Mouse (Mus musculus) liver, embryonic 12.5 days (tissue): ENCODE measurements at regions not wholly inside any gene's neighbourhood (a gene's known extent, or its start where the extent isn't known, plus 50 kb on each side); places are given as distances from the start of the nearest gene placed in this dataset.

ENCODE experiments used
- ATAC-seq: fragments of 200-750 bp; cut with Nextera tagmentation; 2 replicates; pipeline ENCODE4 v1.8.0; 2017; ENCODE audit warnings: moderate number of reproducible peaks, mild to moderate bottlenecking, moderate library complexity
- H3K27ac ChIP-seq: fragments of 300-500 bp; sonication (generic); 2 replicates; pipeline ENCODE4 v1.5.1; 2016; ENCODE audit warnings: mild to moderate bottlenecking
- H3K27me3 ChIP-seq: fragments of 300-500 bp; sonication (generic); replicated peaks from 2 replicates; pipeline ENCODE4 v1.6.1; 2016; ENCODE audit warnings: mild to moderate bottlenecking, moderate library complexity
- H3K36me3 ChIP-seq: fragments of 300-500 bp; sonication (generic); 2 replicates; pipeline ENCODE4 v1.6.1; 2016; ENCODE audit warnings: mild to moderate bottlenecking, moderate library complexity
- H3K4me1 ChIP-seq: fragments of 300-500 bp; sonication (generic); 2 replicates; pipeline ENCODE4 v1.6.1; 2016
- H3K4me2 ChIP-seq: fragments of 300-500 bp; sonication (generic); 2 replicates; pipeline ENCODE4 v1.6.1; 2016; ENCODE audit warnings: mild to moderate bottlenecking, moderate library complexity
- H3K4me3 ChIP-seq: fragments of 300-500 bp; sonication (generic); 2 replicates; pipeline ENCODE4 v1.5.1; 2016; ENCODE audit warnings: mild to moderate bottlenecking, moderate library complexity
- H3K9ac ChIP-seq: fragments of 300-500 bp; sonication (generic); 2 replicates; pipeline ENCODE4 v1.6.1; 2016; ENCODE audit warnings: mild to moderate bottlenecking, moderate library complexity
- H3K9me3 ChIP-seq: fragments of 300-500 bp; sonication (generic); replicated peaks from 2 replicates; pipeline ENCODE4 v1.6.1; 2016; ENCODE audit warnings: mild to moderate bottlenecking, moderate library complexity
- WGBS: fragments of 180-500 bp; shearing (Covaris S2); methylation state at CpG from one replicate; pipeline ENCODE4 v1.1.7; 2016; ENCODE audit not compliant: insufficient replicate concordance; 5-methylcytosine and 5-hydroxymethylcytosine counted together

DNA sequence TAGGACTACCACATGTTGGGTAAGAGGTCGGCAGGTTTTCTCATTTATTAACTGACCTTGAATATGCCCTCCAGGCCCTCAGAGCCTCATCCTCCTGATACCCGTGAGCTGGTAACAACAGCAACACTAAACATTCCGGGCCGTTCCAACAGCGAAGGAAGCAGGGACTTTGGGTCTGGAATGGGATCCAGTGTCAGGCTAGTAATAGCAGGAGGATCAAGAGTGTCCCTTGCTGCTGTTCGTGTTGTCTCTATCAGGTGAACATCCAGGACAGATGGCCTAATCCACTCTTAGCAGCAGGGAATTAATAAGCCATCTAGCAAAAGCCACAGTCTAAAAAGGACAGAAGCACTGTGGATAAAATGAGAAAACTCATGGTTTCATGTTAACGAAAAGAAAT is 106.7 kb downstream of the Cpeb2 start:
- Histone ChIP-seq H3K9me3 (no peaks in the 10 kb centered on the region), H3K4me3 (no peak overlapping the region), H3K36me3 (no peaks in the 10 kb centered on the region), H3K4me1 (no peaks in the 10 kb centered on the region), H3K9ac (no peak overlapping the region), H3K27ac (no peak overlapping the region), H3K4me2 (no peak overlapping the region), H3K27me3 (no peaks in the 10 kb centered on the region)
- WGBS: 73% methylated on average over 7 of the region's 7 CpGs
- ATAC-seq: no peak

GRCm38 (mm10) chr5:43341475-43341874 is 108.5 kb downstream of the Cpeb2 start:
- no peak for ATAC-seq
- no peak overlapping the region for H3K4me2 ChIP-seq
- H3K36me3 ChIP-seq: no peaks in the 10 kb centered on the region
- no peaks in the 10 kb centered on the region for H3K27me3 ChIP-seq
- no peaks in the 10 kb centered on the region for H3K4me1 ChIP-seq
- H3K9me3 ChIP-seq: no peaks in the 10 kb centered on the region
- H3K9ac ChIP-seq: no peak overlapping the region
- WGBS: 66% methylated on average over 2 of the region's 2 CpGs
- H3K4me3 ChIP-seq: no peak overlapping the region
- no peak overlapping the region for H3K27ac ChIP-seq

GRCm38 (mm10) chr5:43344441-43344840 is 111.5 kb downstream of the Cpeb2 start:
- H3K36me3 ChIP-seq: no peaks in the 10 kb centered on the region
- 61% methylated on average over 1 of the region's 1 CpGs for WGBS
- H3K9me3 ChIP-seq: no peaks in the 10 kb centered on the region
- H3K4me1 ChIP-seq: no peaks in the 10 kb centered on the region
- H3K27me3 ChIP-seq: no peaks in the 10 kb centered on the region
- H3K4me3 ChIP-seq: no peak overlapping the region
- no peak for ATAC-seq
- no peak overlapping the region for H3K27ac ChIP-seq
- H3K4me2 ChIP-seq: no peak overlapping the region
- no peak overlapping the region for H3K9ac ChIP-seq

GRCm38 (mm10) chr5:43350987-43351386 is 118.0 kb downstream of the Cpeb2 start:
- Histone ChIP-seq H3K27ac (no peak overlapping the region), H3K36me3 (no peaks in the 10 kb centered on the region), H3K4me1 (peaks cover 18% of the 10 kb centered on the region), H3K4me2 (no peak overlapping the region), H3K9ac (no peak overlapping the region), H3K9me3 (no peaks in the 10 kb centered on the region), H3K4me3 (no peak overlapping the region), H3K27me3 (no peaks in the 10 kb centered on the region)
- ATAC-seq: no peak
- 57% methylated on average over 2 of the region's 2 CpGs for WGBS

DNA sequence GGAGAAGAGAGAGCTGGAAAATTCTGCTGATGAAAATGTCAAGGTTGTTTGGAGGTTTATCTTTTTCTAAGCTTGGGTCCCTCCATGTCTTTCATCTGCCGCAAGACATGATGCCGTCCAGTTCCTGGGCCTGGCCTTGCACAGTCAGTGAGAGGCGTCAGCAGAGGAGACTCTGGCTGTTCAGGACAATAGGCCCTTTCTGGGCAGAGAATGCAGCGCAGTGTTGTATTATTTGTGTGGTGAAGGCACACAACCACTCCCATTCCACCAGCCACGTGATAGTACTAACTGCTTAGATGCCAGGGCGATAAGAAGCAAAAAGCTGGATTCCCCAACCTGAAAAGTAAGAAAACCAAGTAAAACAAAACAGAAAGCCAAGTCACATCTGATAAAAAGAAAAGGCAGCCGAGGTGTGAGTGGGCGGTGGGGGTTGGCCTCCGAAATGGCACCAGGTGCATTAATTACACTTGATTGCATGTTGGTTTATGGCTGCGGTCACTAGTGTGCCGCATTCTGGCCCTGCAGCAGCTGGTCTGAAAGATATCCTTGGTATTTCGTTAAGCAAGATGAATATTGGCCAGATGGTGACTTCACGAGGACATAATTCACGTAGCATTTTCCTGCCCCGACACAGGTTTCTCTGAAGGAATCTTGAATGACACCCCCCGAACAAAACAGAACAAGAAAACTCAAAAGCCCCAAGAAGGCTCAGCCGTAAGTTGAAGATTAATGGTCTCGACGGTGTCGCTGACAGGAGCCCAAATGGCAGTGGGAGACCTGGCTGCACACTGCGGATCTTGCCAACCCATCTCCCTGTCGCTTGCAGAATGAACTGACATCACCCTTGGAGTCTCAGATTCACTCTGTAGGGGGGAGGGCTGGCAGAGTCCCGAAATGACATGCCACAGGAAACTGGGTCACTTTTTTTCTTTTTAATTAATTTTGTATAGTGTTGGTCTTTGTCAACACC is 120.3 kb downstream of the Cpeb2 start:
- WGBS: 73% methylated on average over 23 of the region's 23 CpGs
- no peak overlapping the region for H3K9ac ChIP-seq
- H3K4me2 ChIP-seq: no peak overlapping the region
- H3K4me3 ChIP-seq: no peak overlapping the region
- peaks cover 18% of the 10 kb centered on the region for H3K4me1 ChIP-seq
- no peak overlapping the region for H3K27ac ChIP-seq
- no peaks in the 10 kb centered on the region for H3K27me3 ChIP-seq
- no peaks in the 10 kb centered on the region for H3K9me3 ChIP-seq
- ATAC-seq: no peak
- H3K36me3 ChIP-seq: no peaks in the 10 kb centered on the region

DNA sequence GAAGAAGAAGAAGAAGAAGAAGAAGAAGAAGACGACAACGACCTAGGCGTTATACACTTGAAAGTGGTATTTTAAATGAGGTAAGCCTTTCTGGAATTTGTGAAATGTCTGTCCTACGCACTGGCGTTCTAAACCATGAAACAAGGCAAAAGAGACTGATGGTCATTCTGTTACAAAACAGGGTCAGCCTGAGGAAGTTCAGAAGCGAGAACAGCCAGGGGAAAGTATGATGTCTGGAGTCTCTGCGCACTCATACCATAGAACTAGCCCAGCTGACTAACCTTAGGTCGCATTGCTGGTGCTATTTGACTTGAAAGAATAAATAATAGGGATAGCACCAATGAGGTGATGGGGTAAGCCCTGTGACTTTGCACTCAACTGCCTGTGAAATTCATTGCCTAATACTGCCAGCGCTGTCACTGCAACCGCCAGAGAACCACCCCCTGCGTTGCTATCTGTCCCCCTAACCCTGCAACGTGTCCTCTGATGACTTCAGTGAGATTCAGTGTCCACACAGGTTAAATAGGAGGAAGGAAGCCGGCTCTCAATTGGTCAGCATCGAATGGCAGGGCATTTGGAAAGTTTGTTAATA is 121.5 kb downstream of the Cpeb2 start:
- 35% methylated on average over 14 of the region's 14 CpGs for WGBS
- Histone ChIP-seq H3K4me2 (peak overlapping the region; percentile 85), H3K27ac (peak overlapping the region; percentile 73; the same call in 1 of the 2 replicates), H3K27me3 (no peaks in the 10 kb centered on the region), H3K4me1 (peaks cover 18% of the 10 kb centered on the region), H3K36me3 (no peaks in the 10 kb centered on the region), H3K9ac (peak overlapping the region; percentile 71), H3K4me3 (peak overlapping the region; percentile 58), H3K9me3 (no peaks in the 10 kb centered on the region)
- peak; percentile 61 for ATAC-seq

GRCm38 (mm10) chr5:43355026-43355580 is 122.1 kb downstream of the Cpeb2 start:
- Histone ChIP-seq H3K4me3 (peak overlapping the region; percentile 58), H3K9me3 (no peaks in the 10 kb centered on the region), H3K36me3 (no peaks in the 10 kb centered on the region), H3K27ac (peak overlapping the region; percentile 73), H3K4me1 (peaks cover 18% of the 10 kb centered on the region), H3K4me2 (peak overlapping the region; percentile 85), H3K9ac (peak overlapping the region; percentile 71), H3K27me3 (no peaks in the 10 kb centered on the region)
- under 1% methylated on average over 12 of the region's 12 CpGs for WGBS
- peak; percentile 96 for ATAC-seq

GRCm38 (mm10) chr5:43355832-43356231 is 122.9 kb downstream of the Cpeb2 start:
- no peak for ATAC-seq
- Histone ChIP-seq H3K4me1 (peaks cover 18% of the 10 kb centered on the region), H3K4me3 (no peak overlapping the region; the same call in 1 of the 2 replicates), H3K36me3 (no peaks in the 10 kb centered on the region), H3K9ac (peak overlapping the region; percentile 71; the same call in 1 of the 2 replicates), H3K4me2 (peak overlapping the region; percentile 85), H3K9me3 (no peaks in the 10 kb centered on the region), H3K27ac (peak overlapping the region; percentile 73), H3K27me3 (no peaks in the 10 kb centered on the region)
- WGBS: 81% methylated on average over 16 of the region's 16 CpGs

DNA sequence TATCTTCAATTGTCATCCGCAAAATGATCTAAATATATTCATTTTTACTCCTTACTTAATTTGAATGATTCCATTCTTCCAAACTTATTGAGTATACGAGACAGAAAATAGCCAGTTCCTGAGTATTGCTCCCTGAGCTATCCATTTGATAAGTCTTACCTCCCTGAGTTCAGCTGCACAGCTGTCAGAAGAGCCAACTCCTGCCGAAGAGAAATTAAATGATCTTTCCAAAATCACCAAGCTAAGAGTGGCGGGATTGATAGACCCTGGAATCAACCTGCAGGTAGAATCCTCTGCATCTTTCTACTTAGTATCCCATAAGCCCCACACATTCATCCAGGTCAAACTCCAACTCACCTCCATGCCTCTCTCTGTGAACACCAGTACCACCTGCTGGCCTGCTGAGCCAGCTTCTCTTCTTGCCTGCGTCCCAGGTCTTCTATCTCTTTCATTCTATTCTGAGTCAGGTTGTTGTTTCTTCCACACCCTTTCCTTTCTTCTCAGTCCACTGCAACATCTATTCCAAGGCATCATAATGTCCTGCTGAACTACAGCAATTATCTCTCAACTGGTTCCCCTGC is 124.2 kb downstream of the Cpeb2 start:
- H3K27ac ChIP-seq: no peak overlapping the region
- no peaks in the 10 kb centered on the region for H3K27me3 ChIP-seq
- no peaks in the 10 kb centered on the region for H3K36me3 ChIP-seq
- no peak for ATAC-seq
- no peaks in the 10 kb centered on the region for H3K9me3 ChIP-seq
- 79% methylated on average over 5 of the region's 5 CpGs for WGBS
- no peak overlapping the region for H3K4me3 ChIP-seq
- peaks cover 18% of the 10 kb centered on the region for H3K4me1 ChIP-seq
- no peak overlapping the region for H3K4me2 ChIP-seq
- H3K9ac ChIP-seq: no peak overlapping the region

DNA sequence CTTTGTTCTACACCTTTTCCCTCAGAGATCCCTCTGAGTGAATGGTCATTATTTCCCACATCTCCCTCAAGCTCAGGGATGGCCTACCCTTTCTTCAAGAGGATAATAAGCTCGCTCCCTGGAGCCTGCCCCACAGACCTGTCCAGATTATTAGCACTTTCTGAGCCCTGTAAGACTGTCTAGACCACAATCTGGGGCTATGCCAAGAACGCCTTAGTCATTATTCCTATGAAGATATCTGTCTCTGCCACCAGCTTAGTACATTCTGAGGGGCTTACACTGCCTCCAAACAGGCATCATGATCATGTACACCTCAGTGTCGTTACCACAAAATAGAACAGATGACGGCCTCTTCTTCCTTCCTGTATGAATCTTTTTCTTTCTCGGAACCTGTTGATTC is 124.9 kb downstream of the Cpeb2 start:
- Histone ChIP-seq H3K36me3 (no peaks in the 10 kb centered on the region), H3K4me1 (peaks cover 18% of the 10 kb centered on the region), H3K27ac (no peak overlapping the region), H3K4me2 (no peak overlapping the region), H3K9me3 (no peaks in the 10 kb centered on the region), H3K4me3 (no peak overlapping the region), H3K27me3 (no peaks in the 10 kb centered on the region), H3K9ac (no peak overlapping the region)
- 67% methylated on average over 5 of the region's 5 CpGs for WGBS
- no peak for ATAC-seq

- H3K27me3 ChIP-seq: no peaks in the 10 kb centered on the region
- no peak overlapping the region for H3K4me2 ChIP-seq
- H3K4me1 ChIP-seq: peaks cover 18% of the 10 kb centered on the region
- H3K4me3 ChIP-seq: no peak overlapping the region
- H3K9ac ChIP-seq: no peak overlapping the region
- no peaks in the 10 kb centered on the region for H3K36me3 ChIP-seq
- ATAC-seq: no peak
- 64% methylated on average over 7 of the region's 7 CpGs for WGBS
- no peak overlapping the region for H3K27ac ChIP-seq
- H3K9me3 ChIP-seq: no peaks in the 10 kb centered on the region
Observed at GRCm38 (mm10) chr5:43358928-43359765, 126.2 kb downstream of the Cpeb2 start.
